Mouse (Mus musculus): ENCODE data around the gene Coil. TPM values are rescaled to one million over a fixed set of nuclear protein-coding genes. Genes with fewer than 3 reads are reported as not detected.
A peak's percentile ranks its signal among the peaks of the same experiment; 100 is the strongest.
"Not testable (repeated sequence)": the region's sequence is repeated elsewhere in the genome, so short reads cannot be mapped to it uniquely, and the experiment has no call there.

Gene Coil
- polyA plus RNA-seq, 1 experiment = 7.2 TPM

DNA sequence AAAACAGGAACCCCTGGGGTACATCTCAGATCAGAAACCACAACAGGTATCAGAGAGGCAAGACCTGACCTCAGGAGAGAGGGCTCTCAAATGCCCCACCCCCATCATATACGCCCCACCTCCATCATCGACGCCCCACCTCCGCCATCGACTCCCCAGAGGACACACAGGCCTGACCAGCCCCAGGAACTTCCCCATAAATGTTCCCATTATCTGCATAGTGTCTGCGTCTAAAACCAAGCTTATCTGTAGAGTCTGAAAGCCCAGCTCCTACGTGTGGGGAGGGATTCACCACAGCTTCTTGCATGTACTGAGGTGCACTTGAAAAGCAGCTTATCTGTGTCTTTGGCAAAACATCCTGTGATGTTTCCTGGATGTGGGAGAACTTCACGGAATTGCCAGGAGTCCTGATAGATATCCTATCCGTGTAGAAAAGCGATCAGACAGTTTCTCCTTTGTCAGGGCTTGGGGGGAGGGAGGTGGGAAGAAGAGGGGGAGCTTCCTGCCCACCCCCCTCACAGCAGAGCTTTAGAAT is 58.9 kb downstream of the Coil start:
- Histone ChIP-seq H3K27ac (ENCODE audit: insufficient read depth, low read depth, low read length) (peak overlapping the region; percentile 74), H3K4me3 (ENCODE audit: insufficient read depth, low read length) (no peak overlapping the region), H3K4me1 (ENCODE audit: control insufficient read depth, insufficient read depth, low read length) (peaks cover 45% of the 10 kb centered on the region)
- TF ChIP-seq CTCF (IDR thresholded peaks at IDR 0.05; ENCODE audit: low read depth, low read length) (no peak), POLR2A (IDR thresholded peaks at IDR 0.05; ENCODE audit: borderline replicate concordance, low read depth, low read length) (no peak)

GRCm38 (mm10) chr11:89030552-89030951 is 60.5 kb downstream of the Coil start:
- no peak overlapping the region for H3K4me3 ChIP-seq (ENCODE audit: insufficient read depth, low read length)
- H3K27ac ChIP-seq (ENCODE audit: insufficient read depth, low read depth, low read length) = no peak overlapping the region
- TF ChIP-seq CTCF (IDR thresholded peaks at IDR 0.05; ENCODE audit: low read depth, low read length) (no peak), POLR2A (IDR thresholded peaks at IDR 0.05; ENCODE audit: borderline replicate concordance, low read depth, low read length) (no peak)
- H3K4me1 ChIP-seq (ENCODE audit: control insufficient read depth, insufficient read depth, low read length) = peaks cover 37% of the 10 kb centered on the region

- H3K4me1 ChIP-seq (ENCODE audit: control insufficient read depth, insufficient read depth, low read length) = peaks cover 33% of the 10 kb centered on the region
- no peak overlapping the region for H3K27ac ChIP-seq (ENCODE audit: insufficient read depth, low read depth, low read length)
- TF ChIP-seq CTCF (IDR thresholded peaks at IDR 0.05; ENCODE audit: low read depth, low read length) (no peak), POLR2A (IDR thresholded peaks at IDR 0.05; ENCODE audit: borderline replicate concordance, low read depth, low read length) (no peak)
- H3K4me3 ChIP-seq (ENCODE audit: insufficient read depth, low read length) = no peak overlapping the region
These were observed 61.1 kb downstream of the Coil start for GRCm38 (mm10) chr11:89031189-89031588.

DNA sequence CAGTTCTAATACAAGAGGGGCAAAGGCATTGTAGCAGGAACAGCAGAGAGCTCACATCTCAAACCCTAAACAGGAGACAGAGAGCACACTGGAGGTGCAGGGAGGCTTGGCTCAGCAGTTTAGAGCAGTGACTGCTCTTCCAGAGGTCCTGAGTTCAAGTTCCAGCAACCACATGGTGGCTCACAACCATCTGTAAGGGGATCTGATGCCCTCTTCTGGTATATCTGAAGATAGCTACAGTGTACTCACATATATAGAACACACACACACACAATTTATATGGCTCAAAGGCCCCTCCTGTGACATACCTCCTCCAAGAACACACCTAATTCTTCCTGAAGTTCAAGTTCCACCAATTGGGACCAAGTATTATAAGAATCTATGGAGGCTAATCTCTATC is 64.5 kb downstream of the Coil start:
- TF ChIP-seq CTCF (IDR thresholded peaks at IDR 0.05; ENCODE audit: low read depth, low read length) (no peak), POLR2A (IDR thresholded peaks at IDR 0.05; ENCODE audit: borderline replicate concordance, low read depth, low read length) (no peak)
- no peak overlapping the region for H3K4me3 ChIP-seq (ENCODE audit: insufficient read depth, low read length)

GRCm38 (mm10) chr11:89035552-89035951 is 65.5 kb downstream of the Coil start:
- peaks cover 10% of the 10 kb centered on the region for H3K4me1 ChIP-seq (ENCODE audit: control insufficient read depth, insufficient read depth, low read length)
- no peak overlapping the region for H3K4me3 ChIP-seq (ENCODE audit: insufficient read depth, low read length)
- TF ChIP-seq POLR2A (IDR thresholded peaks at IDR 0.05; ENCODE audit: borderline replicate concordance, low read depth, low read length) (no peak), CTCF (IDR thresholded peaks at IDR 0.05; ENCODE audit: low read depth, low read length) (no peak)
- H3K27ac ChIP-seq (ENCODE audit: insufficient read depth, low read depth, low read length) = no peak overlapping the region

More for the DNA sequence above, 64.5 kb downstream of the Coil start:
- no peak overlapping the region for H3K27ac ChIP-seq (ENCODE audit: insufficient read depth, low read depth, low read length)
- H3K4me1 ChIP-seq (ENCODE audit: control insufficient read depth, insufficient read depth, low read length) = peaks cover 10% of the 10 kb centered on the region

DNA sequence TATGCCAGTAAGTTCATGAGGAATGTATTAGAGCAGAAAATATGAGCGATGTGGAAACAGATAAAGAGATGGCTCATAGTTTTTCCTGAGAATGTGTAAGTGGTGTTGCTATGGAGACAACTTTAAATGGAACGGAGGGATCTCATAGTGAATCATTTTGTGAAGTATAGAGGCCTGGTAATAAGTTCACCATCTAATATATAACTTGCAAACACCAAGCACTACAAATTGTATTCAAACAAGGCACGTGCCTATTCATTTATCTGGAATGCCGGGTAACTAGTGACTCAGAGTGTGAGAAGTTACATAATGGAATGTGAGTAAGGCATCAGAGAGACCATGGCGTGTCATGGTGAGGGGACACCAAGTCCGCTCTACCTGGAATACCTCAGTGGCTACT is 68.4 kb downstream of the Coil start:
- Histone ChIP-seq H3K27ac (ENCODE audit: insufficient read depth, low read depth, low read length) (no peak overlapping the region), H3K4me1 (ENCODE audit: control insufficient read depth, insufficient read depth, low read length) (0 out of 2 replicates have a peak, but pooled peaks cover 3% of the 10 kb centered on the region), H3K4me3 (ENCODE audit: insufficient read depth, low read length) (no peak overlapping the region)
- no peak for TF ChIP-seq POLR2A (IDR thresholded peaks at IDR 0.05; ENCODE audit: borderline replicate concordance, low read depth, low read length)
- no peak for TF ChIP-seq CTCF (IDR thresholded peaks at IDR 0.05; ENCODE audit: low read depth, low read length)

- Histone ChIP-seq H3K4me1 (ENCODE audit: control insufficient read depth, insufficient read depth, low read length) (0 out of 2 replicates have a peak, but pooled peaks cover 3% of the 10 kb centered on the region), H3K27ac (ENCODE audit: insufficient read depth, low read depth, low read length) (no peak overlapping the region), H3K4me3 (ENCODE audit: insufficient read depth, low read length) (no peak overlapping the region)
- TF ChIP-seq POLR2A (IDR thresholded peaks at IDR 0.05; ENCODE audit: borderline replicate concordance, low read depth, low read length) (no peak), CTCF (IDR thresholded peaks at IDR 0.05; ENCODE audit: low read depth, low read length) (peak; percentile 98)
These were observed 69.3 kb downstream of the Coil start for GRCm38 (mm10) chr11:89039325-89039724.

DNA sequence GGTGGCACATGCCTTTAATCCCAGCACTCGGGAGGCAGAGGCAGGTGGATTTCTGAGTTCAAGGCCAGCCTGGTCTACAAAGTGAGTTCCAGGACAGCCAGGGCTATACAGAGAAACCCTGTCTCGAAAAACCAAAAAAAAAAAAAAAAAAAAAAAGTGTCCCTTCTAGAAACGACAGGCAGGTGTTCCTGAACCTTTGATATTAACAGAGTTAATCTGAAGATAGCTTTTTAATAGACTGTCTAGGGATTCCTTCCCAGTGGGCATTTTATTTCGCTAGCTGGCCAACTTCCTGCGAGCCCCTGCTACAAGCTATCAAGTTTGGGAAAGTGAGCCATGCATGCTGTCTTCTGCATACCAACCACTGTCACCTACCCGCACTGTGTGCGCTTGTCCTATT is 71.0 kb downstream of the Coil start:
- H3K27ac ChIP-seq (ENCODE audit: insufficient read depth, low read depth, low read length); H3K4me1 ChIP-seq (ENCODE audit: control insufficient read depth, insufficient read depth, low read length); H3K4me3 ChIP-seq (ENCODE audit: insufficient read depth, low read length): not testable (repeated sequence)

Other genes with a start within 250 kb of the Coil start
- 5.6 and 6.9 TPM in 2 replicates for gene Akap1, start 105.7 kb upstream of the Coil start, polyA plus RNA-seq (2012; ENCODE audit: insufficient read depth, insufficient read length, missing spikeins)
- 259 and 279 TPM in 2 replicates for gene Scpep1, start 14.8 kb upstream of the Coil start, polyA plus RNA-seq (2012; ENCODE audit: insufficient read depth, insufficient read length, missing spikeins)
- gene Elobl, start 3.3 kb upstream of the Coil start, polyA plus RNA-seq (2012; ENCODE audit: insufficient read depth, insufficient read length, missing spikeins) = not detected in 2 replicates
- 85.2 and 95.7 TPM in 2 replicates for gene Trim25, start 29.1 kb downstream of the Coil start, polyA plus RNA-seq (2012; ENCODE audit: insufficient read depth, insufficient read length, missing spikeins)
- 3.4 and 4.4 TPM in 2 replicates for gene Dgke, start 96.6 kb downstream of the Coil start, polyA plus RNA-seq (2012; ENCODE audit: insufficient read depth, insufficient read length, missing spikeins)
- gene Gm525, start 103.6 kb downstream of the Coil start, polyA plus RNA-seq (2012; ENCODE audit: insufficient read depth, insufficient read length, missing spikeins) = not detected in 2 replicates

Measured in bone marrow macrophage, adult 2 months (primary cell).